Mouse (Mus musculus): Measurements from ENCODE around the gene Aldh1a2.

Gene Aldh1a2

GRCm38 (mm10) chr9:71216036-71216995 lies 727 bp downstream of the Aldh1a2 start:
- no peak for DNase-seq (ENCODE audit: extremely low read depth, low read depth, low spot score)

GRCm38 (mm10) chr9:71216996-71217792 lies 1.6 kb downstream of the Aldh1a2 start:
- DNase-seq (ENCODE audit: extremely low read depth, low read depth, low spot score): no peak

- no peak for DNase-seq (ENCODE audit: extremely low read depth, low read depth, low spot score)
Observed at GRCm38 (mm10) chr9:71217793-71218095, 2.2 kb downstream of the Aldh1a2 start.

GRCm38 (mm10) chr9:71219161-71219560 lies 3.6 kb downstream of the Aldh1a2 start:
- no peak for DNase-seq (ENCODE audit: extremely low read depth, low read depth, low spot score)

- DNase-seq (ENCODE audit: extremely low read depth, low read depth, low spot score): no peak
Observed at GRCm38 (mm10) chr9:71220401-71220800, 4.8 kb downstream of the Aldh1a2 start.

GRCm38 (mm10) chr9:71227226-71227970 lies 11.8 kb downstream of the Aldh1a2 start:
- no peak for DNase-seq (ENCODE audit: extremely low read depth, low read depth, low spot score)

GRCm38 (mm10) chr9:71230011-71230410 lies 14.4 kb downstream of the Aldh1a2 start:
- DNase-seq (ENCODE audit: extremely low read depth, low read depth, low spot score): no peak

GRCm38 (mm10) chr9:71236540-71236939 lies 21.0 kb downstream of the Aldh1a2 start:
- no peak for DNase-seq (ENCODE audit: extremely low read depth, low read depth, low spot score)

GRCm38 (mm10) chr9:71239926-71240325 lies 24.3 kb downstream of the Aldh1a2 start:
- DNase-seq (ENCODE audit: extremely low read depth, low read depth, low spot score): no peak

- no peak for DNase-seq (ENCODE audit: extremely low read depth, low read depth, low spot score)
Observed at GRCm38 (mm10) chr9:71241515-71242411, 26.2 kb downstream of the Aldh1a2 start.

- DNase-seq (ENCODE audit: extremely low read depth, low read depth, low spot score): no peak
Observed at GRCm38 (mm10) chr9:71242412-71242781, 26.8 kb downstream of the Aldh1a2 start.

- no peak for DNase-seq (ENCODE audit: extremely low read depth, low read depth, low spot score)
Observed at GRCm38 (mm10) chr9:71254380-71254779, 38.8 kb downstream of the Aldh1a2 start.

GRCm38 (mm10) chr9:71262711-71263110 lies 47.1 kb downstream of the Aldh1a2 start:
- no peak for DNase-seq (ENCODE audit: extremely low read depth, low read depth, low spot score)

- DNase-seq (ENCODE audit: extremely low read depth, low read depth, low spot score): no peak
Observed at GRCm38 (mm10) chr9:71269711-71270110, 54.1 kb downstream of the Aldh1a2 start.

- no peak for DNase-seq (ENCODE audit: extremely low read depth, low read depth, low spot score)
Observed at GRCm38 (mm10) chr9:71270205-71270604, 54.6 kb downstream of the Aldh1a2 start.

GRCm38 (mm10) chr9:71276149-71276721 lies 60.6 kb downstream of the Aldh1a2 start:
- no peak for DNase-seq (ENCODE audit: extremely low read depth, low read depth, low spot score)

- DNase-seq (ENCODE audit: extremely low read depth, low read depth, low spot score): no peak
Observed at GRCm38 (mm10) chr9:71278741-71279140, 63.2 kb downstream of the Aldh1a2 start.

GRCm38 (mm10) chr9:71283156-71283555 lies 67.6 kb downstream of the Aldh1a2 start:
- no peak for DNase-seq (ENCODE audit: extremely low read depth, low read depth, low spot score)

- DNase-seq (ENCODE audit: extremely low read depth, low read depth, low spot score): no peak
Observed at GRCm38 (mm10) chr9:71285231-71285630, 69.6 kb downstream of the Aldh1a2 start.

GRCm38 (mm10) chr9:71286420-71286819 lies 70.8 kb downstream of the Aldh1a2 start:
- DNase-seq (ENCODE audit: extremely low read depth, low read depth, low spot score): no peak

All from fat pad, adult 2 months (tissue).